Mouse (Mus musculus): ENCODE results near the gene 1700037C18Rik. TPM values are rescaled to one million over a fixed set of nuclear protein-coding genes. Genes with fewer than 3 reads are reported as not detected.

1700037C18Rik gene
- polyA plus RNA-seq (2012; rRNA removed) = 0.75 and 1.4 TPM in 2 replicates
- 1.6 and 2.4 TPM in 2 replicates for polyA plus RNA-seq (2014; fragmentation: Nextera tagmentation; extraction: Ambion mirVana)

- no peak for TF ChIP-seq EP300 (IDR thresholded peaks at IDR 0.05; ENCODE audit: low read depth)
- TF ChIP-seq CTCF (IDR thresholded peaks at IDR 0.05; ENCODE audit: low read depth) = peak; percentile 97
- DNase-seq (ENCODE audit: low read depth in 3 of 3, low spot score in 3 of 3) = peak; percentile 85 to 88 (median 85)
- Histone ChIP-seq H3K27ac (peak within 1 kb of the TSS; percentile 39), H3K9ac (replicated peaks) (peak within 1 kb of the TSS; percentile 65), H3K9me3 (ENCODE audit: control insufficient read depth, low read length) (no peaks in the 10 kb centered on the region), H3K27me3 (ENCODE audit: control insufficient read depth, insufficient read depth, low read length) (no peaks in the 10 kb centered on the region), H3K4me2 (ENCODE audit: low read depth) (peak within 1 kb of the TSS; percentile 86), H3K4me3 (ENCODE audit: insufficient read depth in 1 of 2, low read depth in 2 of 2, low read length in 2 of 2) (peak within 1 kb of the TSS; percentile 59 to 87), H3K4me1 (replicated peaks; ENCODE audit: control insufficient read depth in 2 of 2, insufficient read depth in 2 of 2, low read length in 1 of 2) (peaks cover 0 to 5% of the 10 kb centered on the region in 2 experiments; a peak in 2 of 4 replicates), H3K36me3 (replicated peaks; ENCODE audit: control insufficient read depth, insufficient read depth, low read depth) (peaks cover 10% of the 10 kb centered on the region)
- WGBS (ENCODE audit: insufficient replicate concordance) = under 1% methylated on average over 33 of the region's 33 CpGs
- peak; percentile 97 for ATAC-seq (ENCODE audit: insufficient read depth)
Measured at GRCm38 (mm10) chr16:3908537-3909111, at the start of gene 1700037C18Rik, which contains the start of gene Cluap1. 1700037C18Rik (minus strand) TSS chr16:3908689. Cluap1 (plus strand) TSS chr16:3908801.

DNA sequence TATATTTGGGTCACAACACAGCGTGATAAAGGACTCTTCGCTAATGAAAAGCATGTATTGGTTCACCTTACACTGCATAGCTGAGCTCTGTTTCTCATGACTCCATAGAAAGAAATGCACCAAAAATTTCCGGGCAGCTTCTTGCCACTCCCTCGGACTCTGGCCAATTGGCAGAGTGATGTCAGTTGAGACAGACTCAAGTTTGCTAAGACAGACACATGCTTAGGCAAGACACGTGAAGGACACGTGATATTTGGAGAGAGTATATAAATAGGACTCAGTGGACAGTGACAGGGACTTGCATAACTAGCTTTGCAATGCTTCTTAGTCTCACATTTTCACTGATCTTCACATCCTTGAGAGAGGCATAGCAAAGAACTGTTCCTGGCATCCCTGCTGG lies 47.9 kb upstream of the 1700037C18Rik start:
- TF ChIP-seq EP300 (IDR thresholded peaks at IDR 0.05; ENCODE audit: low read depth) = no peak
- H3K36me3 ChIP-seq (replicated peaks; ENCODE audit: control insufficient read depth, insufficient read depth, low read depth) = no peaks in the 10 kb centered on the region
- DNase-seq (ENCODE audit: low read depth in 3 of 3, low spot score in 3 of 3) (no peak), ATAC-seq (ENCODE audit: insufficient read depth) (no peak)
- H3K27ac ChIP-seq = no peak overlapping the region
- WGBS (ENCODE audit: insufficient replicate concordance) = 75% methylated on average over 6 of the region's 6 CpGs
- no peaks in the 10 kb centered on the region for H3K9me3 ChIP-seq (ENCODE audit: control insufficient read depth, low read length)
- no peak overlapping the region for H3K4me3 ChIP-seq (ENCODE audit: insufficient read depth in 1 of 2, low read depth in 2 of 2, low read length in 2 of 2)
- no peak overlapping the region for H3K4me2 ChIP-seq (ENCODE audit: low read depth)
- H3K27me3 ChIP-seq (ENCODE audit: control insufficient read depth, insufficient read depth, low read length) = no peaks in the 10 kb centered on the region
- no peaks in the 10 kb centered on the region for H3K4me1 ChIP-seq (replicated peaks; ENCODE audit: control insufficient read depth in 2 of 2, insufficient read depth in 2 of 2, low read length in 1 of 2)
- H3K9ac ChIP-seq (replicated peaks) = no peak overlapping the region

DNA sequence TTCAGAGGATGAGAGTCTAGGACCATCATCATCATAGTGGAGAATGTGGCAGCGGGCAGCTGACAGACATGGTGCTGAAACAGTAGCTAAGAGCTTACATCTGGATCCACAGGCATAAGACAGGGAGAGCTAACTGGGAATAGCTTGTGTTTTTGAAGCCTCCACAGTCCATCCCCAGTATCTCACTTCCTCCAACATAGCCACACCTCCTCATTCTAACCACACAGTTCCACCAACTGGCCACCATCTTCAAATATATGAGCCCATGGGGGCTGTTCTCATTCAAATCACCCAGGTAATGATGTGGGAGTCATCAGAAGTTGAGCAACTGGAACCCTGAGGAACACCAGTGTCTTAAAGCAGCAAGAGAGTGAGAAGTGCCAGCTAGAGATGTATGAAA lies 42.7 kb upstream of the 1700037C18Rik start:
- Histone ChIP-seq H3K27me3 (ENCODE audit: control insufficient read depth, insufficient read depth, low read length) (no peaks in the 10 kb centered on the region), H3K4me1 (replicated peaks; ENCODE audit: control insufficient read depth in 2 of 2, insufficient read depth in 2 of 2, low read length in 1 of 2) (no peaks in the 10 kb centered on the region), H3K36me3 (replicated peaks; ENCODE audit: control insufficient read depth, insufficient read depth, low read depth) (no peaks in the 10 kb centered on the region), H3K4me2 (ENCODE audit: low read depth) (no peak overlapping the region), H3K4me3 (ENCODE audit: insufficient read depth in 1 of 2, low read depth in 2 of 2, low read length in 2 of 2) (no peak overlapping the region), H3K9me3 (ENCODE audit: control insufficient read depth, low read length) (no peaks in the 10 kb centered on the region), H3K27ac (no peak overlapping the region), H3K9ac (replicated peaks) (no peak overlapping the region)
- ATAC-seq (ENCODE audit: insufficient read depth) = no peak
- DNase-seq (ENCODE audit: low read depth in 3 of 3, low spot score in 3 of 3) = no peak
- 79% methylated on average over 1 of the region's 1 CpGs for WGBS (ENCODE audit: insufficient replicate concordance)
- TF ChIP-seq EP300 (IDR thresholded peaks at IDR 0.05; ENCODE audit: low read depth) (no peak), CTCF (IDR thresholded peaks at IDR 0.05; ENCODE audit: low read depth) (no peak)

DNA sequence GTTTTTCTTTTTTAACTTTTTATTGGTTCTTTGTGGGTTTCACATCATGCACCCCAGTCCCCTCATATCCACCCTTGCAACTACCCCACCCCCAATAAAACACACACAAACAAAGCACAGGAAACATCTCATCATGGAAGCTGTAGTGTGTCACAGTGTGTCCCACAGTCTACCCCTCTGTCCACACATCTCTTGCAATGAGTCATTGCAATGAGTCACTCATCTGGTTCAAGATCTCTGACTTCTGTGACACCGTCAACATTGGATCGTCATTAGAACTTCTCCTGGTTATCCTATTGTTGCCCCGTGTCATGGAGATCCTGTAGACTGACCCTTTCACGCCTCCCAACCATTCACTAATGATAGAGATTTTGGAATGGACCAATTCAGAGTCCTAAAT lies 26.2 kb upstream of the 1700037C18Rik start:
- no peak overlapping the region for H3K4me3 ChIP-seq (ENCODE audit: insufficient read depth in 1 of 2, low read depth in 2 of 2, low read length in 2 of 2)
- no peaks in the 10 kb centered on the region for H3K27me3 ChIP-seq (ENCODE audit: control insufficient read depth, insufficient read depth, low read length)
- H3K4me1 ChIP-seq (replicated peaks; ENCODE audit: control insufficient read depth in 2 of 2, insufficient read depth in 2 of 2, low read length in 1 of 2) = no peaks in the 10 kb centered on the region
- H3K27ac ChIP-seq = no peak overlapping the region
- no peak for ATAC-seq (ENCODE audit: insufficient read depth)
- no peak overlapping the region for H3K9ac ChIP-seq (replicated peaks)
- 74% methylated on average over 4 of the region's 4 CpGs for WGBS (ENCODE audit: insufficient replicate concordance)
- H3K9me3 ChIP-seq (ENCODE audit: control insufficient read depth, low read length) = no peaks in the 10 kb centered on the region
- no peak for DNase-seq (ENCODE audit: low read depth in 3 of 3, low spot score in 3 of 3)
- H3K36me3 ChIP-seq (replicated peaks; ENCODE audit: control insufficient read depth, insufficient read depth, low read depth) = no peaks in the 10 kb centered on the region
- no peak overlapping the region for H3K4me2 ChIP-seq (ENCODE audit: low read depth)
- TF ChIP-seq CTCF (IDR thresholded peaks at IDR 0.05; ENCODE audit: low read depth) = no peak
- no peak for TF ChIP-seq EP300 (IDR thresholded peaks at IDR 0.05; ENCODE audit: low read depth)

DNA sequence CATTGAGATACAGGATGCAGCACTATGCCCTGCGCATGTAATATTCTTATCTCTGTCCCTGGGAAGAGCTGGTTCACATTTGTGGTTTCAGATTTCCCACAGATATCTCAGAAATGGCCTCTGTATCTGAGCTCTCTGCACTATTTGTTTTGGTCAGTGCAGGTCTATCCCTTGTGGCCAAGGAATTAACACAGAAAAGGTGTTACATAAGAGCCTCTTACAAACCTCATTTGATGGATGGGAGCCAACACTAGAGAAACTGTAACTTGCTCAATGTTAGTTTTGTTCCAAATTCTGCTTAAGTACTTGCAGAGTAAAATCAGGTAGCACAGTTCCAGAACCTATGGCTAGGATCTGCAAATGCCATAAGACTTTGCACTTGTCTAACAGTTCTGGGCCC lies 25.6 kb upstream of the 1700037C18Rik start:
- H3K4me3 ChIP-seq (ENCODE audit: insufficient read depth in 1 of 2, low read depth in 2 of 2, low read length in 2 of 2) = no peak overlapping the region
- H3K4me1 ChIP-seq (replicated peaks; ENCODE audit: control insufficient read depth in 2 of 2, insufficient read depth in 2 of 2, low read length in 1 of 2) = no peaks in the 10 kb centered on the region
- no peak overlapping the region for H3K27ac ChIP-seq
- 38% methylated on average over 1 of the region's 1 CpGs for WGBS (ENCODE audit: insufficient replicate concordance)
- no peaks in the 10 kb centered on the region for H3K9me3 ChIP-seq (ENCODE audit: control insufficient read depth, low read length)
- H3K27me3 ChIP-seq (ENCODE audit: control insufficient read depth, insufficient read depth, low read length) = no peaks in the 10 kb centered on the region
- ATAC-seq (ENCODE audit: insufficient read depth) (no peak), DNase-seq (ENCODE audit: low read depth in 3 of 3, low spot score in 3 of 3) (no peak)
- no peaks in the 10 kb centered on the region for H3K36me3 ChIP-seq (replicated peaks; ENCODE audit: control insufficient read depth, insufficient read depth, low read depth)
- H3K9ac ChIP-seq (replicated peaks) = no peak overlapping the region
- no peak for TF ChIP-seq CTCF (IDR thresholded peaks at IDR 0.05; ENCODE audit: low read depth)
- no peak for TF ChIP-seq EP300 (IDR thresholded peaks at IDR 0.05; ENCODE audit: low read depth)
- no peak overlapping the region for H3K4me2 ChIP-seq (ENCODE audit: low read depth)

All from liver, embryonic 14.5 days (tissue).